Mouse (Mus musculus): ENCODE results near the gene Tnfrsf8. TPM values are rescaled to one million over a fixed set of nuclear protein-coding genes. Genes with fewer than 3 reads are reported as not detected.

Tnfrsf8 gene
- polyA plus RNA-seq, 1 experiment: 0.68 TPM

- no peak for DNase-seq (ENCODE audit: low read depth in 1 of 2, low spot score in 2 of 2)
- 91% methylated on average over 5 of the region's 5 CpGs for WGBS
- Histone ChIP-seq H3K4me3 (ENCODE audit: extremely low read depth, insufficient read depth, insufficient read length) (no peak overlapping the region), H3K36me3 (ENCODE audit: control insufficient read depth, insufficient read depth, low read length) (no peaks in the 10 kb centered on the region), H3K27ac (ENCODE audit: insufficient read depth, low read length) (no peak overlapping the region), H3K27me3 (ENCODE audit: control insufficient read depth, insufficient read depth, low read length) (no peaks in the 10 kb centered on the region), H3K4me1 (ENCODE audit: control insufficient read depth, insufficient read depth, insufficient read length) (no peaks in the 10 kb centered on the region)
- TF ChIP-seq CTCF (IDR thresholded peaks at IDR 0.05; ENCODE audit: extremely low read depth, insufficient read depth, insufficient read length, insufficient replicate concordance): no peak
- TF ChIP-seq POLR2A (IDR thresholded peaks at IDR 0.05; ENCODE audit: low read depth, low read length): no peak
Observed at GRCm38 (mm10) chr4:145260802-145261201, 54.2 kb downstream of the Tnfrsf8 start.

GRCm38 (mm10) chr4:145257751-145258434 lies 57.1 kb downstream of the Tnfrsf8 start:
- no peak overlapping the region for H3K27ac ChIP-seq (ENCODE audit: insufficient read depth, low read length)
- no peaks in the 10 kb centered on the region for H3K27me3 ChIP-seq (ENCODE audit: control insufficient read depth, insufficient read depth, low read length)
- WGBS: 81% methylated on average over 5 of the region's 5 CpGs
- no peaks in the 10 kb centered on the region for H3K36me3 ChIP-seq (ENCODE audit: control insufficient read depth, insufficient read depth, low read length)
- no peak for DNase-seq (ENCODE audit: low read depth in 1 of 2, low spot score in 2 of 2)
- H3K4me1 ChIP-seq (ENCODE audit: control insufficient read depth, insufficient read depth, insufficient read length): peaks cover 3% of the 10 kb centered on the region
- H3K4me3 ChIP-seq (ENCODE audit: extremely low read depth, insufficient read depth, insufficient read length): no peak overlapping the region
- no peak for TF ChIP-seq CTCF (IDR thresholded peaks at IDR 0.05; ENCODE audit: extremely low read depth, insufficient read depth, insufficient read length, insufficient replicate concordance)
- TF ChIP-seq POLR2A (IDR thresholded peaks at IDR 0.05; ENCODE audit: low read depth, low read length): no peak

- TF ChIP-seq CTCF (IDR thresholded peaks at IDR 0.05; ENCODE audit: extremely low read depth, insufficient read depth, insufficient read length, insufficient replicate concordance) (no peak), POLR2A (IDR thresholded peaks at IDR 0.05; ENCODE audit: low read depth, low read length) (no peak)
- Histone ChIP-seq H3K4me3 (ENCODE audit: extremely low read depth, insufficient read depth, insufficient read length) (no peak overlapping the region), H3K36me3 (ENCODE audit: control insufficient read depth, insufficient read depth, low read length) (no peaks in the 10 kb centered on the region), H3K4me1 (ENCODE audit: control insufficient read depth, insufficient read depth, insufficient read length) (peaks cover 3% of the 10 kb centered on the region), H3K27me3 (ENCODE audit: control insufficient read depth, insufficient read depth, low read length) (no peaks in the 10 kb centered on the region), H3K27ac (ENCODE audit: insufficient read depth, low read length) (no peak overlapping the region)
- no peak for DNase-seq (ENCODE audit: low read depth in 1 of 2, low spot score in 2 of 2)
- 71% methylated on average over 5 of the region's 5 CpGs for WGBS
Observed at GRCm38 (mm10) chr4:145256144-145256543, 58.8 kb downstream of the Tnfrsf8 start.

- no peak for TF ChIP-seq CTCF (IDR thresholded peaks at IDR 0.05; ENCODE audit: extremely low read depth, insufficient read depth, insufficient read length, insufficient replicate concordance)
- no peak for TF ChIP-seq POLR2A (IDR thresholded peaks at IDR 0.05; ENCODE audit: low read depth, low read length)
- no peaks in the 10 kb centered on the region for H3K36me3 ChIP-seq (ENCODE audit: control insufficient read depth, insufficient read depth, low read length)
- H3K4me3 ChIP-seq (ENCODE audit: extremely low read depth, insufficient read depth, insufficient read length): no peak overlapping the region; the same call in 1 of the 2 replicates
- no peak overlapping the region for H3K27ac ChIP-seq (ENCODE audit: insufficient read depth, low read length)
- peaks cover 6% of the 10 kb centered on the region for H3K4me1 ChIP-seq (ENCODE audit: control insufficient read depth, insufficient read depth, insufficient read length)
- DNase-seq (ENCODE audit: low read depth in 1 of 2, low spot score in 2 of 2): peak; percentile 65 to 79
- WGBS: 1% methylated on average over 13 of the region's 13 CpGs
- H3K27me3 ChIP-seq (ENCODE audit: control insufficient read depth, insufficient read depth, low read length): no peaks in the 10 kb centered on the region
Observed at GRCm38 (mm10) chr4:145254418-145254817, 60.5 kb downstream of the Tnfrsf8 start.

- Histone ChIP-seq H3K36me3 (ENCODE audit: control insufficient read depth, insufficient read depth, low read length) (no peaks in the 10 kb centered on the region), H3K4me1 (ENCODE audit: control insufficient read depth, insufficient read depth, insufficient read length) (peaks cover 6% of the 10 kb centered on the region), H3K27me3 (ENCODE audit: control insufficient read depth, insufficient read depth, low read length) (no peaks in the 10 kb centered on the region), H3K27ac (ENCODE audit: insufficient read depth, low read length) (no peak overlapping the region), H3K4me3 (ENCODE audit: extremely low read depth, insufficient read depth, insufficient read length) (no peak overlapping the region)
- WGBS: 50% methylated on average over 8 of the region's 8 CpGs
- TF ChIP-seq POLR2A (IDR thresholded peaks at IDR 0.05; ENCODE audit: low read depth, low read length) (no peak), CTCF (IDR thresholded peaks at IDR 0.05; ENCODE audit: extremely low read depth, insufficient read depth, insufficient read length, insufficient replicate concordance) (no peak)
- no peak for DNase-seq (ENCODE audit: low read depth in 1 of 2, low spot score in 2 of 2)
Observed at GRCm38 (mm10) chr4:145252611-145253010, 62.4 kb downstream of the Tnfrsf8 start.

GRCm38 (mm10) chr4:145251546-145251945 lies 63.4 kb downstream of the Tnfrsf8 start:
- no peak for DNase-seq (ENCODE audit: low read depth in 1 of 2, low spot score in 2 of 2)
- peaks cover 9% of the 10 kb centered on the region for H3K4me1 ChIP-seq (ENCODE audit: control insufficient read depth, insufficient read depth, insufficient read length)
- no peak for TF ChIP-seq POLR2A (IDR thresholded peaks at IDR 0.05; ENCODE audit: low read depth, low read length)
- TF ChIP-seq CTCF (IDR thresholded peaks at IDR 0.05; ENCODE audit: extremely low read depth, insufficient read depth, insufficient read length, insufficient replicate concordance): no peak
- 95% methylated on average over 4 of the region's 4 CpGs for WGBS
- no peak overlapping the region for H3K4me3 ChIP-seq (ENCODE audit: extremely low read depth, insufficient read depth, insufficient read length)
- no peaks in the 10 kb centered on the region for H3K36me3 ChIP-seq (ENCODE audit: control insufficient read depth, insufficient read depth, low read length)
- no peak overlapping the region for H3K27ac ChIP-seq (ENCODE audit: insufficient read depth, low read length)
- H3K27me3 ChIP-seq (ENCODE audit: control insufficient read depth, insufficient read depth, low read length): no peaks in the 10 kb centered on the region

- no peak for DNase-seq (ENCODE audit: low read depth in 1 of 2, low spot score in 2 of 2)
- peaks cover 13% of the 10 kb centered on the region for H3K4me1 ChIP-seq (ENCODE audit: control insufficient read depth, insufficient read depth, insufficient read length)
- H3K27me3 ChIP-seq (ENCODE audit: control insufficient read depth, insufficient read depth, low read length): no peaks in the 10 kb centered on the region
- no peak overlapping the region for H3K4me3 ChIP-seq (ENCODE audit: extremely low read depth, insufficient read depth, insufficient read length)
- H3K27ac ChIP-seq (ENCODE audit: insufficient read depth, low read length): no peak overlapping the region
- TF ChIP-seq POLR2A (IDR thresholded peaks at IDR 0.05; ENCODE audit: low read depth, low read length): no peak
- TF ChIP-seq CTCF (IDR thresholded peaks at IDR 0.05; ENCODE audit: extremely low read depth, insufficient read depth, insufficient read length, insufficient replicate concordance): no peak
- WGBS: 25% methylated on average over 4 of the region's 4 CpGs
- H3K36me3 ChIP-seq (ENCODE audit: control insufficient read depth, insufficient read depth, low read length): no peaks in the 10 kb centered on the region
Observed at GRCm38 (mm10) chr4:145250002-145250401, 65.0 kb downstream of the Tnfrsf8 start.
